Mouse (Mus musculus) CH12.LX (cell line): ENCODE measurements at regions not wholly inside any gene's neighbourhood (a gene's known extent, or its start where the extent isn't known, plus 50 kb on each side); places are given as distances from the start of the nearest gene placed in this dataset.

Experiments
- DNase-seq: peaks from one replicate; pipeline ENCODE4 v3.0.0-alpha.2; 2013; ENCODE audit errors: extremely low read depth
- H3K27ac ChIP-seq: 2 replicates; pipeline ENCODE4 v1.5.1; 2012; ENCODE audit warnings: low read depth, mild to moderate bottlenecking, control low read depth, moderate library complexity; ENCODE audit not compliant: insufficient read depth
- H3K27me3 ChIP-seq: replicated peaks from 2 replicates; pipeline ENCODE3; 2012; ENCODE audit warnings: inconsistent platforms
- H3K36me3 ChIP-seq, 2 experiments: replicated peaks in 1 of 2; 2 replicates each; pipeline versions ENCODE3 to v1.6.1; 2012; ENCODE audit warnings: inconsistent platforms in 1 of 2, low read length in 1 of 2, mild to moderate bottlenecking in 1 of 2, mixed read lengths in 1 of 2, moderate library complexity in 1 of 2; ENCODE audit not compliant: control insufficient read depth in 1 of 2, insufficient read depth in 1 of 2
- H3K4me1 ChIP-seq, 2 experiments: 2 replicates each; pipeline ENCODE4 v1.6.1; 2012; ENCODE audit warnings: inconsistent platforms in 1 of 2, moderate library complexity in 1 of 2; ENCODE audit not compliant: insufficient read depth in 2 of 2, control insufficient read depth in 1 of 2
- H3K4me2 ChIP-seq: 2 replicates; pipeline ENCODE4 v1.6.1; 2012; ENCODE audit warnings: low read depth, mild to moderate bottlenecking, control low read depth; ENCODE audit not compliant: poor library complexity, insufficient read depth, severe bottlenecking
- H3K4me3 ChIP-seq, 3 experiments: fragments of 150-350 bp in 1 of 3; sonication (generic) in 1 of 3; replicated peaks in 1 of 3; 2 replicates each; pipeline versions ENCODE3 to v1.5.1; 2011 to 2012; ENCODE audit warnings: low read depth in 2 of 3, low read length in 2 of 3, mild to moderate bottlenecking in 2 of 3, moderate library complexity in 2 of 3, control low read depth in 1 of 3, improper control_type of control experiment in 1 of 3, inconsistent platforms in 1 of 3, mixed read lengths in 1 of 3; ENCODE audit not compliant: poor library complexity in 1 of 3
- H3K79me2 ChIP-seq: replicated peaks from 2 replicates; pipeline ENCODE4 v1.6.1; 2012; ENCODE audit warnings: mild to moderate bottlenecking, moderate library complexity; ENCODE audit not compliant: control insufficient read depth, poor library complexity, insufficient read depth, severe bottlenecking; ENCODE audit errors: extremely low read depth
- H3K9ac ChIP-seq: 2 replicates; pipeline ENCODE4 v1.6.1; 2012; ENCODE audit warnings: low read depth, mild to moderate bottlenecking, control low read depth, moderate library complexity; ENCODE audit not compliant: insufficient read depth
- H3K9me3 ChIP-seq: replicated peaks from 2 replicates; pipeline ENCODE3; 2012; ENCODE audit warnings: low read length, inconsistent platforms, mixed read lengths
- CHD1 ChIP-seq: IDR thresholded peaks from 2 replicates; pipeline ENCODE4 v1.6.1; 2012; ENCODE audit warnings: low read depth, low read length, improper control_type of control experiment, inconsistent platforms
- CHD2 ChIP-seq: IDR thresholded peaks from 2 replicates; pipeline ENCODE4 v1.6.1; 2011; ENCODE audit warnings: low read length, improper control_type of control experiment
- CTCF ChIP-seq, 2 experiments: IDR thresholded peaks in 1 of 2; conservative IDR thresholded peaks in 1 of 2; 2 replicates each; pipeline ENCODE4 v1.5.1; 2011 to 2012; ENCODE audit warnings: low read depth in 2 of 2, low read length in 2 of 2, improper control_type of control experiment in 1 of 2, inconsistent platforms in 1 of 2, mild to moderate bottlenecking in 1 of 2, moderate library complexity in 1 of 2
- E2F4 ChIP-seq: IDR thresholded peaks from 2 replicates; pipeline ENCODE4 v1.6.1; 2011; ENCODE audit warnings: low read depth, low read length, improper control_type of control experiment; ENCODE audit not compliant: insufficient replicate concordance
- EP300 ChIP-seq: IDR thresholded peaks from 2 replicates; pipeline ENCODE4 v1.6.1; 2011; ENCODE audit warnings: low read length, improper control_type of control experiment
- ETS1 ChIP-seq: conservative IDR thresholded peaks from 2 replicates; pipeline ENCODE4 v1.6.1; 2012; ENCODE audit warnings: low read depth, mild to moderate bottlenecking, inconsistent platforms, low read length, improper control_type of control experiment, moderate library complexity
- GABPA ChIP-seq: IDR thresholded peaks from 2 replicates; pipeline ENCODE4 v1.6.1; 2012; ENCODE audit warnings: low read depth, low read length, improper control_type of control experiment, inconsistent platforms; ENCODE audit not compliant: insufficient replicate concordance
- HCFC1 ChIP-seq: IDR thresholded peaks from 2 replicates; pipeline ENCODE4 v1.6.1; 2012; ENCODE audit warnings: low read depth, mild to moderate bottlenecking, inconsistent platforms, low read length, improper control_type of control experiment
- IRF4 ChIP-seq: IDR thresholded peaks from 2 replicates; pipeline ENCODE4 v1.6.1; 2014; ENCODE audit warnings: low read depth, mild to moderate bottlenecking, inconsistent platforms, low read length, improper control_type of control experiment
- JUN ChIP-seq: IDR thresholded peaks from 2 replicates; pipeline ENCODE4 v1.6.1; 2011; ENCODE audit warnings: low read depth, mild to moderate bottlenecking, low read length, improper control_type of control experiment, moderate library complexity; ENCODE audit not compliant: insufficient read depth
- KAT2A ChIP-seq: IDR thresholded peaks from 2 replicates; pipeline ENCODE4 v1.6.1; 2012; ENCODE audit warnings: low read length, improper control_type of control experiment, inconsistent platforms; ENCODE audit not compliant: insufficient replicate concordance
- MAX ChIP-seq: IDR thresholded peaks from 2 replicates; pipeline ENCODE4 v1.6.1; 2011; ENCODE audit warnings: low read length, improper control_type of control experiment
- MEF2A ChIP-seq: IDR thresholded peaks from 2 replicates; pipeline ENCODE4 v1.6.1; 2014; ENCODE audit warnings: low read depth, mild to moderate bottlenecking, inconsistent platforms, low read length, improper control_type of control experiment, borderline replicate concordance
- MXI1 ChIP-seq: IDR thresholded peaks from 2 replicates; pipeline ENCODE4 v1.6.1; 2011; ENCODE audit warnings: mild to moderate bottlenecking, low read depth, low read length, improper control_type of control experiment
- NELFE ChIP-seq: IDR thresholded peaks from 2 replicates; pipeline ENCODE4 v1.6.1; 2011; ENCODE audit warnings: low read depth, low read length, improper control_type of control experiment
- NRF1 ChIP-seq: IDR thresholded peaks from 2 replicates; pipeline ENCODE4 v1.6.1; 2014; ENCODE audit warnings: low read depth, mild to moderate bottlenecking, inconsistent platforms, low read length, improper control_type of control experiment, moderate library complexity
- PAX5 ChIP-seq: IDR thresholded peaks from 2 replicates; pipeline ENCODE4 v1.6.1; 2012; ENCODE audit warnings: low read length, inconsistent platforms, mixed read lengths
- TBP ChIP-seq: conservative IDR thresholded peaks from 2 replicates; pipeline ENCODE4 v1.6.1; 2011; ENCODE audit warnings: low read depth, low read length, improper control_type of control experiment
- UBTF ChIP-seq: IDR thresholded peaks from 2 replicates; pipeline ENCODE4 v1.6.1; 2012; ENCODE audit warnings: low read depth, mild to moderate bottlenecking, inconsistent platforms, low read length, improper control_type of control experiment, moderate library complexity
- USF1 ChIP-seq: IDR thresholded peaks from 2 replicates; pipeline ENCODE4 v1.6.1; 2014; ENCODE audit warnings: low read depth, mild to moderate bottlenecking, inconsistent platforms, low read length, improper control_type of control experiment
- ZC3H11A ChIP-seq: IDR thresholded peaks from 2 replicates; pipeline ENCODE4 v1.6.1; 2012; ENCODE audit warnings: low read depth, mild to moderate bottlenecking, inconsistent platforms, low read length, improper control_type of control experiment
- ZKSCAN1 ChIP-seq: IDR thresholded peaks from 2 replicates; pipeline ENCODE4 v1.6.1; 2012; ENCODE audit warnings: low read depth, inconsistent platforms, low read length, improper control_type of control experiment, borderline replicate concordance
- ZMIZ1 ChIP-seq: IDR thresholded peaks from 2 replicates; pipeline ENCODE4 v1.6.1; 2012; ENCODE audit warnings: low read depth, mild to moderate bottlenecking, inconsistent platforms, low read length, improper control_type of control experiment
- ZNF384 ChIP-seq: IDR thresholded peaks from 2 replicates; pipeline ENCODE4 v1.6.1; 2012; ENCODE audit warnings: low read depth, low read length, improper control_type of control experiment, inconsistent platforms
- dilution Hi-C: fragments of 300-500 bp; cut with MboI; formaldehyde crosslinking; loops from 2 replicates; pipeline ENCODE4 v1.14.3; 2020; ENCODE audit warnings: low sequenced_read_pairs; ENCODE audit not compliant: extremely low pct_unique_long_range_greater_than_20kb, extremely low pct_ligation_motif_present
- in situ Hi-C: fragments of 300-500 bp; cut with MboI; formaldehyde crosslinking; loops from 3 replicates; pipeline ENCODE4 v1.14.3; 2019; ENCODE audit warnings: low sequenced_read_pairs, low pct_ligation_motif_present, low pct_unique_long_range_greater_than_20kb, mixed read lengths

DNA sequence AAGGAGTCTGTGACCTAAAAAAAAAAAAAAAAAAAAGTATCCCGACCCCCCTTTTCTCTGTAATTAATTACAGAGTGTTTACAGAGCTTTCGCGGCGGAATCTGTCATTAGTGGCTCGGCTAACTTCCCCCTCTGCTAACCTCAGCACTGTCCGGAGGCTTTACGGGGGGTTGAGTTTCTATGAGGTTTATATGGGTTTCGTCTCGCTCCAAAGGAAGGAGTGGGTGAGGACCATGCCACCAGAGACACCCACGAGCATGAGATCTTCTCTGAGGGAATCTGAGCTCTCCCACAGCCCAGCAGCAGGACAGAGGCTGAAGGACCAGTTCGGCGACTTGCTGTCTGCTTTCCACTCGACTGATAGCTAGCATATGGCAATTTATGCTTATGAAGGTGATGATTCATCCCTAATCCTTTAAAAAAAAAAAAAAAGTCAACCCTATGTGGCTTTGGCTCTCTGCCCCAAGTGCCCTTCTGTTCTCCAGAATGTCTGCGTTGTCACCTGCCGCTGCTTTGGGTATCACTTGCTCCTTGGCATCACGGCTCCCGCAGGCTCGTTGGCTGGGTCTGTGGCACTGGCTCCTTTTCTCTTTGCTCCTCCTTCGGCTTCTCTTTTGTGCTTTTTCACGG, 55.8 kb upstream of the Jarid2 start:
- TF ChIP-seq NRF1 (no peak), PAX5 (no peak), E2F4 (no peak), NELFE (no peak), CHD1 (no peak), MAX (no peak), MEF2A (no peak), UBTF (no peak)
- H3K79me2 ChIP-seq: no peaks in the 10 kb centered on the region
- no peaks in the 10 kb centered on the region for H3K27me3 ChIP-seq
- in situ Hi-C loops (no loop called here), dilution Hi-C loops (no loop called here)
- H3K27ac ChIP-seq: no peak overlapping the region
- DNase-seq: no peak
- H3K4me1 ChIP-seq: peaks cover 5 to 17% of the 10 kb centered on the region in 2 experiments
- no peaks in the 10 kb centered on the region for H3K36me3 ChIP-seq
- H3K9ac ChIP-seq: no peak overlapping the region
- no peak overlapping the region for H3K4me3 ChIP-seq
- peaks cover 7% of the 10 kb centered on the region for H3K9me3 ChIP-seq
- peak overlapping the region; percentile 58 for H3K4me2 ChIP-seq

DNA sequence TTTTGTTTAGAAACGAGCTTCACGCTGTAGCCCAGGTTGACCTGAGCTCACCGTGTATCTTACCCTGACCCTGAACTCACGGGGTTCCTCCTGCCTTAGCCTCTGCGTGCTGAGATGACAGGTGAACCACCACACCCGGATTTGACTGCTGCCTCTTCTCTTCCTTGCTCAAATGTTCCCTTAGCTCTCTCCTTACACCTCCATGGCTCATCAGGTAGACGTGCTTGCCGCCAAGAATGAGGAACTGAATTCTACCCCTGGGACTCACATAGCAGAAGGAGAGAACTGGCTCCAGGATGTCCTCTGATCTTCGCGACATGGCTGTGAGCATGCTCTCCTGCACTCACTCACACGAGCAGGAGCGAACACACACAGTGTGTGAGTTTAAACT, 55.3 kb upstream of the Jarid2 start:
- H3K4me2 ChIP-seq: peak overlapping the region; percentile 58
- DNase-seq: no peak
- peaks cover 5 to 17% of the 10 kb centered on the region in 2 experiments for H3K4me1 ChIP-seq
- dilution Hi-C loops (no loop called here), in situ Hi-C loops (no loop called here)
- H3K27ac ChIP-seq: no peak overlapping the region
- H3K79me2 ChIP-seq: no peaks in the 10 kb centered on the region
- peaks cover 8% of the 10 kb centered on the region for H3K9me3 ChIP-seq
- H3K36me3 ChIP-seq: no peaks in the 10 kb centered on the region
- no peak overlapping the region for H3K9ac ChIP-seq
- no peaks in the 10 kb centered on the region for H3K27me3 ChIP-seq
- TF ChIP-seq MAX (peak; percentile 53; the same call in 1 of the 2 replicates), JUN (no peak)
- no peak overlapping the region for H3K4me3 ChIP-seq

DNA sequence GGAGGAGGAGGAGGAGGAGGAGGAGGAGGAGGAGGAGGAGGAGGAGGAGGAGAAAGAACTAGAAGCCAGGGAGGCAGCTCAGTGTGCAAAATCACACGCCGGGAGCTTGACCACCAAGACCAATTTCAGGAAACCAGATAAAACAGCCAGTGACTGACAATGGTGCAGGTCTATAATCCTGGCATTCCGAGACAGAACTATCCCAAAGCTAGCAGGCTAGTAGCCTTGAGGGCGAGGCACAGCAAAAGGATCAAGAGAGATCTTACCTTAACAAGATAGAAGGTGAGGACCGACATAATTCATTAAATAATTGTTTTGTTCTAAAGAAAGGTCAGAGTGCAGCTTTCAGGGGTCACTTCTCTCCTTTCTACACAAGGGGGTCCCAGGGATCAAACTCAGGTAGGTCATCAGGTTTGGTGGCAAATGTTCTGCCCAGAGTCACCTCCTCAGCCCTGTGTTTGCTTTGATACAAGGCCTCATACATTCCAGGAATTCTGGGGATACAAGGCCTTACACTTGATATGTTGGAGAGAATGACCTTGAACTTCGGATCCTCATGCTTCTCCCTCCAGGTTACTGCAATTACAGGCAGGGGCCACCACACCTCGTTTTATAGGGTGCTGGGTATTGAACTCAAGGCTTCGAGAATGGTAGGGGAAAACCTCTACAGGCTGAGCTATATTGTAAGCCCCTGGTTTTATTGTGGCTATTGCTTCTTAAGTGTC, 54.2 kb upstream of the Jarid2 start:
- H3K27ac ChIP-seq: no peak overlapping the region
- H3K27me3 ChIP-seq: no peaks in the 10 kb centered on the region
- no peak for DNase-seq
- no peaks in the 10 kb centered on the region for H3K79me2 ChIP-seq
- dilution Hi-C loops (no loop called here), in situ Hi-C loops (no loop called here)
- no peak overlapping the region for H3K4me3 ChIP-seq
- no peaks in the 10 kb centered on the region for H3K36me3 ChIP-seq
- H3K9me3 ChIP-seq: peaks cover 8% of the 10 kb centered on the region
- no peak overlapping the region for H3K4me2 ChIP-seq
- H3K9ac ChIP-seq: no peak overlapping the region
- peaks cover 5 to 16% of the 10 kb centered on the region in 2 experiments for H3K4me1 ChIP-seq
- TF ChIP-seq MEF2A (no peak), ZMIZ1 (no peak), CTCF (conservative IDR thresholded peaks at IDR 0.05 in 1 of 2, IDR thresholded peaks at IDR 0.05 in 1 of 2; ENCODE audit: low read depth in 2 of 2, low read length in 2 of 2) (no peak), ETS1 (no peak), KAT2A (no peak), CHD2 (no peak), MXI1 (no peak), GABPA (no peak), ZKSCAN1 (no peak), EP300 (no peak), ZC3H11A (no peak), IRF4 (no peak), HCFC1 (no peak), USF1 (no peak), TBP (no peak), ZNF384 (no peak), MAX (no peak)
